Mouse (Mus musculus) lung, postnatal 0 days (tissue): ENCODE results near the gene Otub1.

Experiments
- CTCF ChIP-seq: IDR thresholded peaks from 2 replicates; pipeline ENCODE4 v1.5.1; 2016; ENCODE audit warnings: antibody characterized with exemption, mild to moderate bottlenecking
- EP300 ChIP-seq: IDR thresholded peaks from 2 replicates; pipeline ENCODE4 v1.6.1; 2016; ENCODE audit warnings: antibody characterized with exemption, mild to moderate bottlenecking, control low read depth

DNA sequence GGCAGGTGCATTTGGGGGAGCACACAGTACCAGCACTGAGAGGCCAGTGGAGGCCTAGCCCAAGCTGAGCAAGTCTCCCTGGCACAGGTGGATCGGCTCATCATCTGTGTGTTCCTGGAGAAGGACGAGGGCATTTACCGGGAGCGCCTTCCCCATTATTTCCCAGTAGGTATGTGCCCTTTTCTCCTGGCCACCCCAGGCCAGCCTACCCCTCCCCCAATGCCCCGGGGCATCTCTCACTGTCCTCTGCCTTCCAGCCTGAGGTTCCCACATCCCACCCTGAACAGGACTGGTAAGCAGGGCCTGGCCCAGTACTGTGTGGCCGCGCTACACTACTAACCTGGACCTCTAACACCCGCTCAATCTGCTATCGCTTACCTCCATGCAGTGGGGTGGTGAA is 8.7 kb downstream of the Otub1 start:
- no peak for TF ChIP-seq CTCF
- TF ChIP-seq EP300, result no peak
